Mouse (Mus musculus): ENCODE measurements around the gene Plxdc1.

Plxdc1 gene

DNA sequence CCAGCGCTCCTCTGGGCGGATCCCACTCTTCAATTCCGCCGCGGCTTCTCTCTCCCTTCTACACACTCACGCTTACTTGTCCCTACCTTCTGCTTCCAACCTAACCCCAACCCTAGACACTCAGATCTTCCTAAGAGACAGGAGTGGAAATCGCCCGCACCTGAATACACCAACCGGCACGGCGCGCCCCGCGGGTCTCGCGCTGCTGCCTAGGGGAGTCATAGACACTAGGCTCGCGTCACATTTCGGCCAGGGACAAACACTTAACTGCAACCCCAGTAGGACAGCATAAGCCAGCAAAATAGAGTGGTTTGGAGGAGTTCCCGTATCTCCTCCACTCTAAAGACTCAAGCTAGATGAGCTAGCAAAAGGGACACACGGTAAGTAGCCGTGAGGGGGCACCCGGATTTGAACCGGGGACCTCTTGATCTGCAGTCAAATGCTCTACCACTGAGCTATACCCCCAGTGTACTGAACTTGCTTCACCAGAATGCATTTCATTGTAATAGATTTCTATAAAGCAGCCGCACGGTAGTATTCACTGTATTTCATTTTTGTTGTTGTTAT lies 2.4 kb upstream of the Plxdc1 start:
- in situ Hi-C loops (cut with MboI, MseI) = loop anchor here (5.0 kb wide), 2 partner anchors 34 to 51 kb away; partner anchors contain the start of gene Cacnb1

DNA sequence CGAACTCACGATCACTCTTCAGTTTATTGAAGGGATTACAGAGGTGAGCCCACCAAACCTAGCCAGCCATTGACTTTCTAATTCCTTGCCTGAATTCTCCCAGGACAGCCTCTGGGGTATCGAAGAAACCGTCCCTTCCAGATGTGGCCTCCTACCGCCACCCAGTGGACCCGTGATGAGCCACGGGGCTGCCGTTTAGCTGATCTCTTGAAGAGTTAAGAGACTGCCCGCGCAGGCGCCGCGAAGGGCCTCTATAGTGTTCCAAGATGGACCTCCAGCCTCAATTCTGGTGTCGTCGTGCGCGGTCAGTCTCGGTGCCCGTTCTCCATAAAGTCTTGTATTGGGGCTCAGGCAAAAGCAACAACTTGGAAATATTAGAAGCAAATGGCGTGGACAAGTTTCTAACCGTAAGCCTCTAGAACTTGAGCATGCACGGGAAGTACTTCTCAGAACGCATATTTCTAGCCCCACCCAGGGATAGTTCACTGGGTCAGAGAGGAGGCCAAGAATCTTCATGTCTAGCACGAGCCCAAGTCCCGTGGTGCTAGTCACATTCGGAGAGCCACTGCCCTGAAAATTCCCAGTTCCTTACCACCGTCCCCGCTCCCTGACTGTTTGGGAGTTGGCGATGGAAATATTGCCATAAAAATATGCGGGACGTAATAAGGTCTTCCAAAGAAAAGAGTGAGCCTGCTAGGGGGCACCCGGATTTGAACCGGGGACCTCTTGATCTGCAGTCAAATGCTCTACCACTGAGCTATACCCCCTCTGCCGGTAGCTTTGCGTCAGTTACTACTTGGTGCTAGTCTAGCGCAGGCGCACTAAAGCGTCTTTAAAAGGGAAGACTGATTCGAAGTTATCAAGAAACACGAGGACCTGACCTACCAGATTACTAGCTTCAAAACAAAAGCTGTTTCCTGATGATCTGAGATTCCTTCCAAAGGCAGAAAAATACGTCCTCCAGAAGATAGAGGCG lies 1.6 kb upstream of the Plxdc1 start:
- in situ Hi-C loops (cut with MboI, MseI) = loop anchor here (5.0 kb wide), 2 partner anchors 34 to 51 kb away; partner anchors contain the start of gene Cacnb1

DNA sequence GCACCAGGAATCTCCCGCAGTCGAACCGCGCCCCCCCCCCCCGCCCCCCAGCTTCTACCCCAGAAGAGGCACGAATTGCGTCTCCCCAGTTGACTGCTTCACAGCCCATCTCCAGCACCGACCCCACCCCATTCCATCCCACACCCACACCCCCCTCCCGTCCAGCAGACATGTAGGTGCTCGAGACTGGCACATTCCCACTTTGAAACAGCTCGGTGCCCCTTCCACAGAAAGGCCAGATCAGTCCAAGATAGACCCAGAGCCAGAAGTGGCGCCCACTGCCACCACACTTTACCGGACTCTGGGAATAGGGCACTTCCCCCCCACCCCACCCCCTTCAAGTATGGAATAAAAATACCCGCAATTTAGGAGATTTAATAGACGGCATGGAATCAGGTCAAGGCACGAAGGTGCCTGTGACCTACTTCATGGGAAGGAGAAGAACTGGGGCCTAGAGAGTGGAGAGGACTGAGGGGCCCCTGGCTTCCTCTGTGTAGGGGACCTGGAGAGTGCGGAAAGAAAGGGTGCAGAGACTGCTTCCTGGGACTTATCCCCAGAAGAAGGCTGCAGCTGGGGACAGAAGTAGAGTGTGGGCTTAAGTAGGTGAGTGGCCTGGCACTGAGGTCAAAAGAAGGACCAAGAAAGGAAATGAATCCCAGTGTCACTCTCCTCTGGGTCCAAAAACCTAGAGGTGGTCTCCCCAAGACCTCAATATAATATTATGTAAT lies 658 bp upstream of the Plxdc1 start:
- in situ Hi-C loops (cut with MboI, MseI) = loop anchor here (5.0 kb wide), 2 partner anchors 35 to 50 kb away; partner anchors contain the start of gene Cacnb1

DNA sequence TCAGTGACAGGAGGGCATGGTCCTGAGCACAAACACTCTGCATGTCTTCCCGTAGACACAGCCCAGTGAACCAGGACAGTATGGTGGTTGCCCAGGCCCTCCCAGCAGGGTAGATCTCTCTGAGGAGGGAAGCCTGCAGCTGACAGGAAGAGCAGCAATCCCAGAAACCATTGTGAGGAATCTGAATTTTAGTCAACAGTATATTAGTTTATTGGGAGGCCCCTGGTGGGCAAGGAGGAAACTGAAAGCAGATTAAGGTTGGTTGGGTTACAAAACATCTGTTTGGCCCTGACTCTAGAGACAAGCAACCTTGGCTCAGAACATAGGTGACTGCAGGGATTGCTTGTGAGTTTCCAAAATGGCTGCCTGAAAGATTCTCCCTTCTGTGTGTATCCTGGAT lies 2.3 kb downstream of the Plxdc1 start:
- in situ Hi-C loops (cut with MboI, MseI) = loop anchor here (5.0 kb wide), 1 partner anchor 82 kb away; no protein-coding TSS in a partner anchor

DNA sequence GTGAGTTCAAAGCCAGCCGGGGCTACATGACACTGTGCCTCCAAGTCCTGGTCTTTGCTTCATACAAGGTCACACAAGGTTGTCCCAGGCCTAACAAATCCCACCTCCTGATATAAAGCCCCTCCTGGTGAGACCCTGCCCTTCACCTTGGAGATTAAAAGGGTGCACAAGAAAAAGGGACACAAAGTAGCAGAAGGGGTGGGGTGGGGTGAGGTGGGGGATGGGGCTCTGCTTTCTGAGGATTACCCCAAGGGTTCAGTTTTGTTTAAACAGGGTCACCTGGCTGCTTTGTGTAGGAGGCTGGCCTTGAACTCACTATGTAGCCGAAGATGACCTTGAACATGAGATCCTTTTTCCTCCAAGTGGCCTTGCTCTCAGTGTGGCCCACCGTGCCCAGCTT lies 2.7 kb downstream of the Plxdc1 start:
- in situ Hi-C loops (cut with MboI, MseI) = loop anchor here (5.0 kb wide), 1 partner anchor 81 kb away; no protein-coding TSS in a partner anchor

DNA sequence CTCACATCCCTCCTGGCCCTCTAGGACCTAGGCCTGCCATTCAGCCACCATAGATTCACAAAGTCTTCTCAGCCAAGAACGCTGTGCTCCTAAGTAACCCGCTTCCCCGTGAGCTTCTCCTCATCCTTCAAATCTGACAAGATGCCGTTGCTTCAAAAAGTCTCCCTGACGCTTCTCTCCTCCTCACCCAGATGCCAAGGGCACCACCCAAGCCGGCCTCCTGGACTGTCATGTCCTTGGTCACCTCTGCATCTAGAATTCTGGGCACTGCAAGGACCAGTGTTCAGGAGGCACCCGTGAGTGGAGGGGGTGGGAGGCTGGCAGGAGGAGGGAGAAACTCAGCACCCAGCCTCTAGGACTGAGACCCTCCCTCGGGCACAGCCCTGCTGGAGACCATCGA lies 3.5 kb downstream of the Plxdc1 start:
- in situ Hi-C loops (cut with MboI, MseI) = loop anchor here (5.0 kb wide), 1 partner anchor 80 kb away; no protein-coding TSS in a partner anchor

DNA sequence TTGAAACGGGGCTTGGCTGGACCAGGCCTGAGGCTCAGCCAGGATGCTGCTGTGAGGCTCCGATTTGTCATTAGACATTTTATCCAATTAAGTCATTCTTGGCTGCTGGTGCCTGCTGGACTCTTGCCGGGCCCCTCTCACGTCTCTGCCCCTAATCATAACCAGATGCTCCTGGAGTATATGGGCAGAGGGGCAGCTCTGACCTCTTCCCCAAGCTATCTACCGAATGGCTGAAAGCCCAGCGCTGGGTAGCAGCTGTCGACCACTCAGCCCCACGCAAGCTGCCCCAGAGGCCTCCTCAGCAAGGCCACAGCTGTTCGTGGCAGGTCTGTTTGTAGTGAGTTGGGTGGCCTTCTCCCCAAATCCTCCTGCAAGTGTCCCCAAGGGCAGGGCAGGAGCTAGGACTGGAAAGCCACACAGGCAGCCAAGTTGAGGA lies 5.7 kb downstream of the Plxdc1 start:
- in situ Hi-C loops (cut with MboI, MseI) = loop anchor here (5.0 kb wide), 1 partner anchor 78 kb away; no protein-coding TSS in a partner anchor

DNA sequence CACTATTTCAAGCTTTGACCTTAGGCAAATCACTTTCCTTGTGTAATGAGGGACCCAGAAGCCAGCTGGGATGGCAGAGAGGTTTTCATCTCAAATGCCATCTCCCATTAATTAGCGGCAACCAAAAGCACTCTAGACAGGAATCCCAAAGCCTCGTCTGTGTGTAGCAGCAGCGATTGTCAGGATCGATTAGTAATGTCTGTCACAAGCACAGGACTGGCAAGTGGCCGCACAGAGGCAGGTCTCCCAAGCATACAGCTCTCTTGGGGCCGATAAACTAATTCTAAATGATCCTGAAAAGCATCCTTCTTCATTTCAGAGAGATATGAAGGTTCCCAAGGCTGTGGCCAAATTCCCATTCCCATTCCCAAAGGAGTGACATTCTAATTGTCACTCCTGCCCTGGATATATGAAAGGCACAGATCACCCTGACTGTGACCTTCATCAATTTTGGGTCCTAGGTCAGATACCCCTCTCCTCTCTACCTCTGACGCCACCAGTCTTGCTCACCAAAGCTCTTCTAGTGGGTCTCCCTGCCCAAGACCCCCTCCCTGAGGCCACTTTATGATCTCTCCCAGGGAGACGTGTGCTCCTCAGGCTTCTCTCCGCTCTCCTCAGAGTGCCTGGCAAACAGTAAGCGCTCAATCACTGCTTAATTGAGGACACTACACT lies 6.3 kb downstream of the Plxdc1 start:
- in situ Hi-C loops (cut with MboI, MseI) = loop anchor here (5.0 kb wide), 1 partner anchor 78 kb away; no protein-coding TSS in a partner anchor

DNA sequence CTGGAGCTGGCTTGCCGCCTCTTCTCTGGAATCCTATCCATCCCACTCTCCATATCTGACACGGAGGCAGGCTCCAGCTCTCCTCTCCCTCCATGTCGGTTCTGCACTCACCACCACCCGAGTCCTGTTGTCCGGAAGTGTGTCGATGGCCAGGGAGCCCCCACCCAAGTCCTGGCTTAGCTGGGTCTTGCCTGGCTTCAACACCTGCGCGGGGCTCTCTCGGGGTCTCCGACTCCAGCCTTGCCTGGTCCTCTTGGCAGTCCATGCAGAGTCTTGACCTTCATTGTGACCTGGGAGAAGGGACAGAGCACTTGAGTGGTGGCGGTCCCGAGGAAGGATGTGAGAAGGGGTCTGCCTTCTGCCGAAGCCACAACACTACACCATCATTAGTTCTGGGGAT lies 7.9 kb downstream of the Plxdc1 start:
- in situ Hi-C loops (cut with MboI, MseI) = no loop called here

DNA sequence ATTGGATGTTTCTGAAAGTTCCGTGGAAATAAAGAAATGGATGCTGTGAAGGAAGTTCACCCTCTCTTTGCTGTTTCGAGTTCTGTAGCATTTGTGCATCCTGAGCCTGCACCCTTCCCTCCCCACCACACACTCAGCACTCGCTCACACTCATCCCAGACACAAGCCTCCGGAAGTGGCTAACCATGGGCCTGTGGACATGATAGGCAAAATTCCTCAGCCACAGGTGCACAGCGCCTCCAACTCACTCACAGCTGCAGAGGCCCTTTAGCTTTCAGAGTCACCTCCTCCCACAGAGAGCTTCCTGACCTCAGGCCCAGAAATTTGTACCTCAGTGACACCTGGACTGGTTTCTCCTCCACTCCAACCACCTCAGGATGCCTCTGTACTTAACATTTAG lies 8.4 kb downstream of the Plxdc1 start:
- in situ Hi-C loops (cut with MboI, MseI) = no loop called here

DNA sequence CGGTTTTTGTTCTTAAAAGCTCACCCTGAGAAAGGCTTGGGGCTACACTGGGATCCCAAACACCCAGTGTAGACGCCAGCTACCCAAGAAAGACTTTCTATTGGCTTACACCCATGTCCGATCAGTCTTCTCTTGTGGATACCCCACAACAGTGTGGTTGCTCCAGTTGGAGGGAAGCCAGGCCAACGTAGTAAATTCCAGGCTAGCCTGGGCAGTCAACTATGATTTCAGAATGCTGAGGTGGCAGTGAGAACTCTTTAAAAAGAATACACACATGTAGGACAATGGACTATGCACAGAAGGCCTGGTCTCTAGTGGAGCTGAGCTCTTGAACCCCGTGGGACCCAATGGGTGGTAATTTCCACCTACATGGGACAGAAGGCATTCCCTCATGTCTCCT lies 11.5 kb downstream of the Plxdc1 start:
- in situ Hi-C loops (cut with MboI, MseI) = no loop called here

DNA sequence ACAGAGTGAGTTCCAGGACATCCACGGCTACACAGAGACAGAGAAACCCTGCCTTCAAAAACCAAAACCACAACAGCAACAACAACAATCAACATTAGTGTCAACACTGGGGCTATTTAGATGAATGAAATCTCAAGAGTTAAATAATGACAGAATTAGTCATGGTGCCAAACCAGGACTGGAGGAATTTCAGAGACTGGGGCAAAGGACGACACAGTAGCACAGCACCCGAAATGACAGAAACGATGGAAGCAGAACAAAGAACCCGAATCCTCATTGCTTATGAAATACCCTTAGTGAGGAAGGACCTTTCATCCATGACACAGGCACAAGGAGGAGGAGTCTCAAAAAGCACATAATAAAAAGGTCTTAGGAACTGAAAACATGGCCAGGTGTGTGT lies 12.1 kb downstream of the Plxdc1 start:
- in situ Hi-C loops (cut with MboI, MseI) = no loop called here

DNA sequence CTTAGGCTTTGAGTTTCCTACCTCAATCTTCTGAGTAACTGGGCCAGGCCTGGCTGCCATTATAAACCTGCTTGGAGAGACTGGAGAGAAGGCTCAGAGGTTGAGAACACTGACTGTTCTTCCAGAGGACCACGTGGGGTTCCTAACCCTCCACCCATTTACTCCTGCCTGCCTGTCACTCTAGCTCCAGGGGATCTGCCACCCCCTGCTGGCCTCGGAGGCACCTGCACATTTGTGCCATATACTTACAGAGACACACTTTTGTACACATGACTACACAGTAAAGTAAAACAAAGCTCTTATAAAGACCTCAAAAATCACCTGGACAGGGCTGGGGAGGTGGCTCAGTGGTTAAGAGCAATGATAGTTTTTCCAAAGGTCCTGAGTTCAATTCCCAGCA lies 13.8 kb downstream of the Plxdc1 start:
- in situ Hi-C loops (cut with MboI, MseI) = no loop called here

DNA sequence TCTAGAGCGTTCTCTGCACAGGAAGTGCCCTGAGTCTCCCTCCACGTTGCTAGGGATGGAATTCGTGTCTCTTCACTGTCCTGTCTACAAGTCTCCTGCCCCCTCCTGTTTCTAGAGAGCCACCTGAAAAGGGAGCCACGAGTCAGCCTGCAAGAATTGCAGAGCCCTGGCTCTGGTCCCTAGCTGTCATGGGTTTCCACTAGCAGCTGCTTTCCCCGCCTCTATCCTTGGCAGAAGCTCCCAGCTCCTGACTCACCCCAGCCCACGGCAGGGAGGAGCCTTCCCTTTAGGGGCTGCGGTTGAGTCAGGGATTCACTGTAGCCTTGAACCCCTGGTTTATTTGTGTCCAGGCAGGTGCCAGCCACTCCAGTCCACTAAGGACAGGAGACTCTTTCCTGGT lies 15.0 kb downstream of the Plxdc1 start:
- in situ Hi-C loops (cut with MboI, MseI) = no loop called here

DNA sequence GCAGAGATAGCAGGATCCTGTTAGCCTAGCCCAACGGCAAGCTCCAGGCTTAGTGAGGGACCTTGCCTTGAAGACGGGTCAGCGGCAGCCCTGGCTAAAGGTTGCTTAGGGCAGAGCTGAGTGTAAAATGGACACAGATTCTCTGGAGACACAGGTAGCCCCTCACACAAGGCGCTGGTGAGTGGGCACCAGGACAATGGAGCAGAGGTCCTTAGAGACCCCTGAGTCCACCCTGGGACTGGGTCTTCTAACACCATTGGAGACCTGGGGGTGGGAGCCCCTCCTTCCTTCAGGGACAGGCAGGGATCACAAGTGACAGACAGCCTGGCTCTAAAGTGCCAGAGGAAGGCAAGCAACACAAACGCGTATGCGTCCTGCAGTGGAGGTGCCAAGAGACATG lies 15.5 kb downstream of the Plxdc1 start:
- in situ Hi-C loops (cut with MboI, MseI) = no loop called here

DNA sequence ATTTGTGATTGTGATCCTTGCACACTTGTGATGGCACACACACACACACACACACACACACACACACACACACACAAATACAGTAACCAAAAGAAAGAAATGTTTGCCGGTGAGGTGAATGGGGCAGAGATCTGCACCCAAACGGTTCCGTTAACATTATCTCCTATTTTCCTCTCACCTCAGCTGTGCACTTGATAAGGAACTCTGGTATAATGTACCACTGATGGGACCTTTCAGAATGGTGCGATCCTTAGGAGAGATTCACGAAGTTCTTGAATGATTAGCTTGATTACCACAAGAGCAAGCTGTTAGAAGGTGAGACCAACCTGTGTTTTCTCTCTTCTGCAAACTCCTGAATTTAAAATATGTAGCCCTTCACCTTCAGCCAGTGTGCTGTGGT lies 17.9 kb downstream of the Plxdc1 start:
- in situ Hi-C loops (cut with MboI, MseI) = no loop called here

DNA sequence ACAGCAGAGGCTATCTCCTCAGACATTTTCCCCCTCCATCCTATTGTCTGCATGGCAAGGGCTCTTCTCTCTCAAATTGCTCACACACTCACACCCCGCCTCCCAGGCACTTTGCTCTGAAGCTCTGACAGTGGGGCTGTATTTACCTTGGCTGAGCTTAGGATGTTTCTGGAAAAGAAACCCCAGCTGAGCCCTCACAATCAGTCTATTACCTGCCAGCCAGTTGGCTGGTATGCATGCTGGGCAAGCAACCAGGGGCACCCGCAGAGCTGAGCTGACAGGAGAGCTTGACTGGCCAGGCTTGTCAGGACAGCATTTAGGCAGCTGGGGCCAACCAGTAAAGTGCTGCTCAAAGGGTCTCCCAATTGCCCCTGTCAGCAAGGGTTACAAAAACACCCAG lies 19.1 kb downstream of the Plxdc1 start:
- in situ Hi-C loops (cut with MboI, MseI) = no loop called here

DNA sequence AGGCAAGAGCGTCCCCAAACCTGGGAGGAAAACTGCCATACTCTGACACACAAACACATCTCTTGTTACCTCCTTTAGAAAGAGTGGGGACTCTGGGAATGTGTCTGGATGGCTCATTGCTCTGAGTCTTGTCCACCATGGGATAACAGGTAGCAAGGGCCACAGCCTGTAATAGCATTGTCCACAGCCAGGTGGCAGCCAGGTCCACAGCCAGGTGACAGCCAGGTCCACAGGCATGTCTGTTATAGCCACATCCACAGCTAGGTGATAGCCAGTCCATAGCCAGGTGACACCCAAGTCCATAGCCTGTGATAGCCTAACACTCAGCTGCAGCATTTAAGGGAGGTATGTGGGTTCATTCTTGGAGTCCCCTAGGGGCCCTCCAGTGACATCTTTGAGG lies 25.3 kb downstream of the Plxdc1 start:
- in situ Hi-C loops (cut with MboI, MseI) = no loop called here

DNA sequence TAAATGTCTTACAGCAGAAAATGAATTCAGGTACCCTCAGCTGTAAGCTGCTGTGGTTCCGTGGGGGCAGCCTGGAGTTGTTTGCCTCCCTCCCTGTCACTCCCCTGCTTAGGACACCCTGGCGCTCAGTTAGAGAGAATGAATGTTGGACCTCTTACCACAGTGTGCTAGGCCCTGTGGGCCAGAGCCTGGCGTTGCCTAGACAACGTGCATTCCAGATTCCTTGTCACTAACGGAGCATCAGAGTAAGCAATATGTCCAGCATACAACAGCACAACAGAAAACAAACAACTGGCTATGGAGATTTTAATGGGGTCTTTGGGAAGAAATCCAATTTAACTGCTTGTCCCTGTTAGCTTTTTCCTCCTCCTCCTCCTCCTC lies 27.0 kb downstream of the Plxdc1 start:
- in situ Hi-C loops (cut with MboI, MseI) = no loop called here

DNA sequence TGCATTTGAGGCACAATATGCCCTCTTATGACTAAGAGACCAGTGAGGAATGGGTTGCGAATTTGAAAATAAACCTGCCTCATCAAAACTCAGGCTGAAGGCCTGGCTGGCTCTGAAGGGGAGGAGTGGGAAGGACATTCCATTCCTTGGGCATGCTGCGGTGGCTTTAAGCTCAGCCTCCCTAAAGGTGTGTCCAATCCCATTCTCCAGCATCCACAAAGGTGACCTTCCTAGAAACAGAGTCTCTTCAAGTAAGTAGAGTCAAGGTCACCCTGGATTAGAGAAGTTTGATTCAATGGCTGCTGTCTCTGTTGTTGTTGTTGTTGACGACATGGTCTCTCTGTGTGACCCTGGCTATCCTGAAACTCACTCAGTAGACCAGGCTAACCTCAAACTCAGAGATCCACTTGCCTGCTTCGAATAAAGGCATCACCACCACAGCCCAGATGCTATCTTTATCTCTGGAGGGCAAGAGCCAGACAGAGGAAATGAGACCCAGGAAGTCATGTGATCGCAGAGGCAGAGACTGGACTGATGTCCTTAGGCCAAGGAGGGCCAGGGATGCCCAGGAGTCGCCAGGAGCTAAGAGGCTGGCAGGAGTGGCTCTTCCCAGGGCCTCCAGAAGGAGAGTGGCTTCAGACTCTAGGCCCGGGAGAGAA lies 27.5 kb downstream of the Plxdc1 start:
- in situ Hi-C loops (cut with MboI, MseI) = no loop called here
